Mouse (Mus musculus): ENCODE measurements around the gene Ube2e1.

DNA sequence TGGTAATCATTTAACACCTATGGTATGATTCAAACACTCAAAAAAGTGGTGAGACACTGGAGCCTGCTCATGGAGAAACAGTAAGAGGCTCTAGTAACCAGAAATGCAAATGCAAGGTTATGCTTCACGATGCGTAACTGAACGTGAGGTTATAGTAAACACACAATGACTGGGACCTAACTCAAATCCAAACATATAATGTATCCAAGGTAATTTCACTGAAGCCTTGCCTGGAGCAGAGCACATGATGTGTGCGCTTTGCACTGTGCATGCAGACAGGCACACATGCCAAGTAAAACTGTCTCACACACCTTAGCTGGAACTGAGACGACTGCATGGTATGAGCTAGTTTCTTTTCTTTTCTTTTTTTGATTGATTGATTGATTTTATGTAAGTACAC is 27.5 kb downstream of the Ube2e1 start:
- TF ChIP-seq CTCF (IDR thresholded peaks at IDR 0.05; ENCODE audit: low read depth), result no peak
- TF ChIP-seq EP300 (IDR thresholded peaks at IDR 0.05; ENCODE audit: low read depth), result no peak
